Mouse (Mus musculus): ENCODE measurements around the gene Gja5.

GRCm38 (mm10) chr3:97051264-97051744 is 146.8 kb downstream of the Gja5 start:
- TF ChIP-seq CTCF (IDR thresholded peaks at IDR 0.05) (no peak), POLR2A (IDR thresholded peaks at IDR 0.05; ENCODE audit: insufficient read depth, low read depth, low read length) (no peak), EP300 (IDR thresholded peaks at IDR 0.05; ENCODE audit: insufficient read depth, low read depth, low read length) (no peak)

All from heart, adult 2 months (tissue).